Mouse (Mus musculus): ENCODE measurements around the gene Nin.

- no peak for TF ChIP-seq MAFK (IDR thresholded peaks at IDR 0.05; ENCODE audit: insufficient read depth, low read depth, low read length)
- no peak for TF ChIP-seq CHD2 (IDR thresholded peaks at IDR 0.05; ENCODE audit: low read depth, low read length)
- TF ChIP-seq HCFC1 (IDR thresholded peaks at IDR 0.05; ENCODE audit: borderline replicate concordance, insufficient read depth, low read length) = no peak
- no peak for TF ChIP-seq ZC3H11A (IDR thresholded peaks at IDR 0.05; ENCODE audit: borderline replicate concordance, low read depth, low read length)
Measured at GRCm38 (mm10) chr12:70101823-70102222, 11.7 kb downstream of the Nin start.
